Mouse (Mus musculus) C2C12 (cell line): ENCODE data around the gene Adcy9.

Source experiments
- CEBPB ChIP-seq: IDR thresholded peaks from one replicate; pipeline ENCODE4 v1.6.1; 2011; ENCODE audit warnings: low read depth, mild to moderate bottlenecking, control low read depth, moderate library complexity
- CTCF ChIP-seq: IDR thresholded peaks from one replicate; pipeline ENCODE4 v1.5.1; 2011; ENCODE audit not compliant: control insufficient read depth, insufficient read depth, insufficient read length
- MAX ChIP-seq: IDR thresholded peaks from one replicate; pipeline ENCODE4 v1.6.1; 2011; ENCODE audit warnings: mild to moderate bottlenecking, control low read depth
- MYOD1 ChIP-seq: IDR thresholded peaks from one replicate; pipeline ENCODE4 v1.6.1; 2011; ENCODE audit warnings: low read depth; ENCODE audit not compliant: control insufficient read depth, insufficient read length
- MYOG ChIP-seq: IDR thresholded peaks from one replicate; pipeline ENCODE4 v1.6.1; 2011; ENCODE audit not compliant: control insufficient read depth, insufficient read length; ENCODE audit errors: extremely low read depth
- USF1 ChIP-seq: IDR thresholded peaks from one replicate; pipeline ENCODE4 v1.6.1; 2011; ENCODE audit warnings: low read depth, mild to moderate bottlenecking, control low read depth, moderate library complexity

DNA sequence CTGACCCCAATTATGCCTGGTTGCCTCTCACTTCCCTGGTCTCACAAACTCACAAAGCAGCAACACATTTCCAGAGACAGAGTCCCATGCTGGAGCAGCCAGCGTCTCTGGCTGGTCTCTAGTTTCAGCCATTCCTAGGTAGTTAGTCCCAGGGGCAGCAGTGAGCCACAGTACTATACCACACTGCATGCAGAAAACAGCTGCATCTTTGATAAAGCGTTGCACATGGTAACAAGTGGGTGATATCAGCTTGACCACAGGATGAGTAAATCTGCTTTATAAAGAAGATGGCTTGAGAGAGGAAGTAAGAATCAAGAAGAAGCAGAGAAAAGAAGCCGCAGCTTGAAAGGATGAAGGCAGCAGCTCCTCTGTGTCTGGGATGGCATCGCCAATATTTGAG, 35.4 kb upstream of the Adcy9 start:
- TF ChIP-seq CTCF (no peak), MYOG (no peak), MAX (peak; percentile 53), CEBPB (no peak), USF1 (no peak), MYOD1 (peak; percentile 98)
